Mouse (Mus musculus) ZHBTc4 (cell line): ENCODE measurements around the gene Dusp10.

Experiments
- DNase-seq: peaks from one replicate; pipeline ENCODE4 v3.0.0-alpha.2; 2011; ENCODE audit warnings: low read depth, low spot score

The Dusp10 gene

GRCm38 (mm10) chr1:184100927-184101749, 88.0 kb downstream of the Dusp10 start:
- DNase-seq: no peak

- DNase-seq: no peak
Observed at GRCm38 (mm10) chr1:184101750-184102046, 88.6 kb downstream of the Dusp10 start.

- DNase-seq: no peak
Observed at GRCm38 (mm10) chr1:184106832-184107231, 93.7 kb downstream of the Dusp10 start.

GRCm38 (mm10) chr1:184107448-184107847, 94.3 kb downstream of the Dusp10 start:
- DNase-seq: no peak

- DNase-seq: no peak
Observed at GRCm38 (mm10) chr1:184108254-184108653, 95.2 kb downstream of the Dusp10 start.

GRCm38 (mm10) chr1:184117586-184117985, 104.5 kb downstream of the Dusp10 start:
- no peak for DNase-seq

GRCm38 (mm10) chr1:184117991-184118390, 104.9 kb downstream of the Dusp10 start:
- no peak for DNase-seq

- no peak for DNase-seq
Observed at GRCm38 (mm10) chr1:184118586-184118985, 105.5 kb downstream of the Dusp10 start.
